Mouse (Mus musculus) olfactory bulb, adult 2 months (tissue): ENCODE results near the gene Sdhb. TPM values are rescaled to one million over a fixed set of nuclear protein-coding genes. Genes with fewer than 3 reads are reported as not detected.

ENCODE experiments used
- H3K27ac ChIP-seq: fragments of 200-500 bp; 2 replicates; pipeline ENCODE4 v1.5.1; 2012; ENCODE audit warnings: low read depth, low read length; ENCODE audit not compliant: insufficient read depth
- H3K4me1 ChIP-seq: fragments of 200-500 bp; 2 replicates; pipeline ENCODE4 v1.6.1; 2012; ENCODE audit warnings: low read length; ENCODE audit not compliant: control insufficient read depth, insufficient read depth
- H3K4me3 ChIP-seq: fragments of 200-500 bp; 2 replicates; pipeline ENCODE4 v1.5.1; 2012; ENCODE audit warnings: mild to moderate bottlenecking, low read depth, low read length, moderate library complexity; ENCODE audit not compliant: insufficient read depth
- CTCF ChIP-seq: fragments of 200-500 bp; IDR thresholded peaks from 2 replicates; pipeline ENCODE4 v1.5.1; 2012; ENCODE audit warnings: low read depth, mild to moderate bottlenecking, low read length, moderate library complexity; ENCODE audit not compliant: insufficient read depth
- POLR2A ChIP-seq: fragments of 200-500 bp; IDR thresholded peaks from 2 replicates; pipeline ENCODE4 v1.6.1; 2012; ENCODE audit warnings: mild to moderate bottlenecking, low read depth, low read length, moderate library complexity; ENCODE audit not compliant: insufficient read depth
- WGBS: fragments of 180-500 bp; shearing (Covaris S2); methylation state at CpG from one replicate; pipeline ENCODE4 v1.1.7; 2018; 5-methylcytosine and 5-hydroxymethylcytosine counted together
- polyA plus RNA-seq: library from polyadenylated mRNA; stranded (reverse); fragments of >200 nt; gene quantifications from 2 replicates; pipeline ENCODE4 v1.2.4, GENCODE M21; 2012; ENCODE audit warnings: low replicate concordance; ENCODE audit not compliant: missing spikeins, insufficient read depth, insufficient read length

Sdhb gene
- polyA plus RNA-seq, 1 experiment: not detected

DNA sequence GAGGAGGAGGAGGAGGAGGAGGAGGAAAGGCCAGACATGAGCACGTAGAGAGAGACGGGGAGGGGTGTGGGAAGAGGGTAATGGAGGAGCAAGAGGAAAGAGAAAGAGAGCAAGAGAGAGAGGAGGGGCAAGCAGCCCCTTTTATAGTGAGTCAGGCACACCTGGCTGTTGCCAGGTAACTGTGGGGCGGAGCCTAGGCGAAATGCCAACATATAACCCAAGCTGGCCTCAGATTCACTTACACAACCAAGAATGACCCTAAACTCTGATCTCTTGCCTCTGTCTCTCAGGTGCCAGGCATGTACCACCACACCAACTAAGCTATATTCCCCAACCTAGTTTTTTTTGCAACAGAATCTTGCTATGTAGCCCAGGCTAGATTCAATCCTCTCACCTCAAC is 21.8 kb downstream of the Sdhb start:
- Histone ChIP-seq H3K4me3 (no peak overlapping the region), H3K4me1 (peaks cover 10% of the 10 kb centered on the region), H3K27ac (no peak overlapping the region)
- WGBS: 43% methylated on average over 4 of the region's 4 CpGs
- no peak for TF ChIP-seq CTCF
- TF ChIP-seq POLR2A: no peak

- TF ChIP-seq CTCF (no peak), POLR2A (no peak)
- H3K4me3 ChIP-seq: no peak overlapping the region
- H3K4me1 ChIP-seq: peaks cover 14% of the 10 kb centered on the region
- no peak overlapping the region for H3K27ac ChIP-seq
- 16% methylated on average over 9 of the region's 9 CpGs for WGBS
These were observed 22.4 kb downstream of the Sdhb start for GRCm38 (mm10) chr4:140983442-140983841.

DNA sequence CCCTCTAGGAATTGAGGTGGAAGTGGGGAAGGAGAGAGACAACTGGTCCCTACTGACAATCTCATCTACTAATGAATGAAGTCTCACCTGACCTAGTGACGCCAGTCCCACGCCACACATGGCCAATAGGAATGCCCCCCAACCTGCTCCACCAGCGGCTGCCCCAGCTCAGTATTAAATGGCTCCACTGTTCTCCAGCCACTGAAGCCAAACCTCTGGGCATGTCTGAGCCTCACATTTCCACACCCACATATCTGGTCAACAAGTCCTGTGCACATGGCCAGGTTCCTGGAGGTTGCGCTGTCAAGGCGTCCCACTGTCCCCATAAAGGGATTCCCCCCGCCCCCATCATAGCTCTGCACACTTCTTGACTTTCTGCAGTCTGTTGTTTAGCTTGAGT is 23.5 kb downstream of the Sdhb start:
- TF ChIP-seq POLR2A (no peak), CTCF (no peak)
- peaks cover 25% of the 10 kb centered on the region for H3K4me1 ChIP-seq
- H3K4me3 ChIP-seq: no peak overlapping the region
- no peak overlapping the region for H3K27ac ChIP-seq
- 92% methylated on average over 6 of the region's 6 CpGs for WGBS

- 21% methylated on average over 15 of the region's 15 CpGs for WGBS
- Histone ChIP-seq H3K27ac (no peak overlapping the region), H3K4me3 (peak overlapping the region; percentile 87), H3K4me1 (peaks cover 26% of the 10 kb centered on the region)
- TF ChIP-seq POLR2A (no peak), CTCF (no peak)
These were observed 25.2 kb downstream of the Sdhb start for GRCm38 (mm10) chr4:140986024-140986710.

DNA sequence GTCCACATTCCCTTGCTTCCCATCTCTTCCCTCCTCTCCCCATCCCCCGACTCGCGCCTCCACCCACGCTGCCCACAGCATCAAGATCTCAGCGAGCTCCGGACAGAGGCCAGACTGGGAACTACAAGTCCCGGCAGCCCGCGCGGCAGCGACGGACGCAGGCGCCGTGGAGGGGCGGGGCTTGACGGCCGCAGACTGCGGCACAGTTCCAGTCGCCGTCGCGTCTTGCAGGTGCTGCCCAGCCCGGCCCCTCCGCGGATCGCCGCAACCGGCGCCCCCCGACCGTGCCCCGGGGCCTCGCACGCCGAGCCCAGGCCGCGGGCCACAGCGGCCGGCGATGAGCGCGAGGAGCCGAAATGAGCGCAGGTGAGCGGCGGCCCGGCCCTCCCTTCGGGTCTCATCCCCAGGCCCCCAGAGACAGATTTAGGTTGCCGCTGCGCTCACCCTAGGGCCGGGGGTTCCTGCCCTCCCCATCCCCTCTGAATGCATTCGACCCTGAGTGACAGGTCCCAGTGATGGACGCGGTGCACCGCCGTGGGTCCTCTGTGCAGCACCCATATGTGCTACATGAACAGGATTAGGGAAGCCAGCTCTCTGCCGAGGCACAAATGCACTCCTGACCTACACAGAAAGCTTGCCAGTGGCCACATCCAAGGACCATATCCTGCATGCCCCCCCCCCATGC is 25.9 kb downstream of the Sdhb start, which contains the start of gene Atp13a2:
TSS of gene Atp13a2 (plus strand) at position 163 of the 685 bp plus-strand sequence.
- Histone ChIP-seq H3K4me1 (peaks cover 26% of the 10 kb centered on the region), H3K27ac (peak within 1 kb of the TSS; percentile 38; the same call in 1 of the 2 replicates), H3K4me3 (peak within 1 kb of the TSS; percentile 87)
- TF ChIP-seq CTCF (no peak), POLR2A (peak; percentile 87)
- under 1% methylated on average over 58 of the region's 58 CpGs for WGBS

- Histone ChIP-seq H3K4me1 (peaks cover 26% of the 10 kb centered on the region), H3K4me3 (peak overlapping the region; percentile 87), H3K27ac (no peak overlapping the region)
- WGBS: 18% methylated on average over 7 of the region's 7 CpGs
- TF ChIP-seq POLR2A: no peak
These were observed 26.5 kb downstream of the Sdhb start for GRCm38 (mm10) chr4:140987476-140987875.

DNA sequence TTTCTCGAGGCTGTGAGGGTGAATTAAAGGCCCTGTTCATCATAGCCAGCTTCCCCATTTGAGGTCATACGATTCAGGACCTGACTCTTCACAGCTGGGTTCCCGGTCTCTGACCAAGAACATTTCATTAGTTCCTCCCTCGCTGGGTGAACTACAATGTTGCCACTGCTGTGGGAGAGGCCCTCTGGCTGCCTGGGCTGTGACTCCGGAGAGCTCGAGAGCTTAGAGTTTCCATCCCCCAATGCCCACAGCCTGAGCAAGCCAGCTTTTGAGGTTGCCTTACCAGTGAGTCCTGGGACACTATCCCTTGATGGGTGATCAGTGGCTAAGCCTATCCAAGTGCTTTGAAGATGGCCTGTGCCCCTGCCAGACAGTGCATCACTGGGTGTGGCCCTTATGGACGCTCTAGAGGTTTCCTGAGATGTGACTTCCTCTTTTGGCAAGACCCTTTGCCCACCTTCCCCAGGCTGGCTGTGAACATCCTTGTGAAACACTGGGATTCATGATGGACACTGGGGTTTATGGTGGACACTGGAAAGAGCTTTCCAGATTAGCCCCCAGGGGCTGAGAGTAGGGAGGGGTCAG is 27.8 kb downstream of the Sdhb start:
- H3K4me3 ChIP-seq: no peak overlapping the region
- 33% methylated on average over 7 of the region's 7 CpGs for WGBS

DNA sequence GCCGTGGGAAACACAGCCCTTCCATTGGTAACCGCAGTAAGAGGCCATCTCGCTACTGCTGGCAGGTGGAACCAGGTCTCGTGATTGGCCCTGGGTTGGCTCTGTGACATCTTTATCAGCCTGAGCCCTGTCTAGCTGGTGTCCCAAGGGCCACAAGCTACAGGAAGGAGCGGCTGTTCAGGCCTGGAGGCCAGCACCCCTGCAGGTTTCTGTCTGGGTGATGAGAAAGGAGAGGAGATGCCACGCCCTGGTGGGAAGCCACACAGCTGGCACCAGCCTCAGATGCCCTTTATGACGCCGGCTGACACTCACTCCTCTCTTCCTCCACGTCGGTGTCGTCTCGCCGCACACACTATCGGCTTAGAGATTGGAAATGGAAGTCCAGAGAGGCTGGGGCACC is 28.4 kb downstream of the Sdhb start:
- 83% methylated on average over 14 of the region's 14 CpGs for WGBS
- TF ChIP-seq CTCF (no peak), POLR2A (no peak)
- Histone ChIP-seq H3K4me1 (peaks cover 20% of the 10 kb centered on the region), H3K27ac (no peak overlapping the region), H3K4me3 (no peak overlapping the region)

More for the DNA sequence above, 27.8 kb downstream of the Sdhb start:
- no peak for TF ChIP-seq CTCF
- Histone ChIP-seq H3K4me1 (peaks cover 20% of the 10 kb centered on the region), H3K27ac (no peak overlapping the region)

- WGBS: 77% methylated on average over 20 of the region's 20 CpGs
- no peak overlapping the region for H3K27ac ChIP-seq
- H3K4me1 ChIP-seq: peaks cover 20% of the 10 kb centered on the region
- TF ChIP-seq POLR2A (no peak), CTCF (no peak)
- H3K4me3 ChIP-seq: no peak overlapping the region
These were observed 31.2 kb downstream of the Sdhb start for GRCm38 (mm10) chr4:140992215-140992614.
